Mouse (Mus musculus): Measurements from ENCODE around the gene Senp6.

DNA sequence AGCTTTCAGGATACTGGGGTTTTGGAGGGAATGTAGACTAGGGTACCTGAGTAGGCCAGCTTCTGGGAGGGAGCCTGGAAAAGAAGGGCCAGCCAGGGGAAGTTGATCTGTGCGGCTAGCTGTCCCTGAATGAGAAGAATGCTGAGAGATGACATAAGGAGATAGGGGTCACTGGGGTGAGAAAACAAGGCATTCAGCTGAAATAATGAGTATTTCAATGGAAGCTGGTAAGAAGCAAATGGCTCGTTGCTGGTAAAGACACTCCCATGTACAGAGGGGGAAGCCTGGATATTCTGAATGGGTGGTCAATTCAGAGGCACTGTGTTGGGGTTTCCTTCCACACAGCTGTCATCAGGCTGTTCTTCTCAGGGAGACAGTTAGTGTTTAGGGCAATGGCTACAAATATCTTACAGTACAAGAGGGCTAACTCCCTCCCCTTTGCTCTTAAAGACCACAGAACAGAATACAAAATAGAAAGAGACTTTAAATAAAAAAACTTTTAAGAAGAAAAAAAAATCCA is 27.3 kb upstream of the Senp6 start:
- no peak for TF ChIP-seq CTCF (IDR thresholded peaks at IDR 0.05; ENCODE audit: control insufficient read depth, insufficient read depth, insufficient read length)
- no peak for TF ChIP-seq USF1 (IDR thresholded peaks at IDR 0.05; ENCODE audit: low read depth)
- no peak for TF ChIP-seq MAX (IDR thresholded peaks at IDR 0.05)
- no peak for TF ChIP-seq CEBPB (IDR thresholded peaks at IDR 0.05; ENCODE audit: low read depth)
